Mouse (Mus musculus) cortical plate, adult 2 months (tissue): ENCODE measurements around the gene Uba3.

Experiments used
- CTCF ChIP-seq: fragments of 200-500 bp; IDR thresholded peaks from 2 replicates; pipeline ENCODE4 v1.5.1; 2011; ENCODE audit warnings: mild to moderate bottlenecking, control low read depth, low read length; ENCODE audit not compliant: insufficient read depth; ENCODE audit errors: extremely low read depth
- POLR2A ChIP-seq: fragments of 200-500 bp; IDR thresholded peaks from 2 replicates; pipeline ENCODE4 v1.6.1; 2011; ENCODE audit warnings: mild to moderate bottlenecking, low read length, control low read depth; ENCODE audit not compliant: insufficient read depth; ENCODE audit errors: extremely low read depth

DNA sequence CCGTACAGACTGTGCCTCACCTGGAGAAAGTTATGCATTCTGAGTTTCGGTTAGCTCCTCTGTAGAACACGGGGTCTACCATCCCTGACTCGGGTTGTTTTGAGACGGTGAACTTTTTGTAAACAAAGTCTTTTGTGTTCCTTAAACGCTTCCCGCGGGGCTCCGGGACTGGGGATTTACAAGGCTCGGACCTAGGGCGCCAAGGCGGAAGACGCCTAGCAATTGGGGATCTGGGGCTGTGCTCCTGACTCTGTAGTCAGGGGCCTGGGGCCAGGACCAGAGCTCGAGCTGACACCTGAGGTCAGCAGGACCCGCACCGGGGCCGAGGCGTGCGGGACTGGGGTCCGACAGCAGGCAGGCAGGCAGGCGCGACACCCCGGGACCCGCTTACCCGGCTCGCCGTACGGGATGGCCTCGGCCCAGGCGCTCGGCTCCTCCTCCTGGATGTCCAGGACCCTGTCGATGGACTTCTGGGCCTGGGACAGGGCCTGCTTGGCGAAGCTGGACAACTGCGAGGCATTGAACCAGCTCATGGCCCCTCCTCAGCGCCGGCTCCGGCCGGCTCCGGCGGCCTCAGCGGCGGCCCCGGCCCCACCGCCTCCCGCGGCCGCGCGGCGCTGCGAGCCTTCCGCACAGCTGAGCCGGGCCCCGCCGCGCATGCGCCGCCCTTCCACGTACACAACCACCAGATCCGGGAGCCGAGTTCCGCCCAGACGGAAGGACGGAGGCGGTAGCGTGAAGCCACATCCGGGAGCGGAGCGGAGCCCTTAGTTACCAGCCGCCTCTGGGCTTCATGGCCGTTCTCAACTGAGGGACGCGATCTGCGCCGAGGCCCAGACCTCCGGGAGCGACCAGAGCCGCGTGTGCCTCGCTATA lies 26.7 kb downstream of the Uba3 start, which contains the start of gene Tmf1:
- TF ChIP-seq POLR2A: peak; percentile 91
- no peak for TF ChIP-seq CTCF
